Mouse (Mus musculus): Measurements from ENCODE around the gene Mif4gd. TPM values are rescaled to one million over a fixed set of nuclear protein-coding genes. Genes with fewer than 3 reads are reported as not detected.

Gene Mif4gd
- total RNA-seq, 4 experiments from 2014 or later: 16.5 to 22.5 (median 17.9) TPM

GRCm38 (mm10) chr11:115632862-115633261, 20.1 kb upstream of the Mif4gd start:
- DNase-seq (ENCODE audit: low spot score in 2 of 2): no peak

- DNase-seq (ENCODE audit: low spot score in 2 of 2): no peak
These were observed 19.5 kb upstream of the Mif4gd start for GRCm38 (mm10) chr11:115632247-115632646.

- DNase-seq (ENCODE audit: low spot score in 2 of 2): no peak
These were observed 18.7 kb upstream of the Mif4gd start for GRCm38 (mm10) chr11:115631505-115631890.

- no peak for DNase-seq (ENCODE audit: low spot score in 2 of 2)
These were observed 18.0 kb upstream of the Mif4gd start for GRCm38 (mm10) chr11:115630532-115631504.

- DNase-seq (ENCODE audit: low spot score in 2 of 2): no peak
These were observed 17.2 kb upstream of the Mif4gd start for GRCm38 (mm10) chr11:115629734-115630531.

GRCm38 (mm10) chr11:115628465-115629101, 15.8 kb upstream of the Mif4gd start:
- no peak for DNase-seq (ENCODE audit: low spot score in 2 of 2)

- DNase-seq (ENCODE audit: low spot score in 2 of 2): peak; percentile 99 to 100
These were observed 15.1 kb upstream of the Mif4gd start, which contains the start of gene Slc25a19 for GRCm38 (mm10) chr11:115627705-115628464. Gene Slc25a19 (minus strand): TSS chr11:115628295.

- no peak for DNase-seq (ENCODE audit: low spot score in 2 of 2)
These were observed 14.3 kb upstream of the Mif4gd start for GRCm38 (mm10) chr11:115626824-115627616.

GRCm38 (mm10) chr11:115625877-115626276, 13.1 kb upstream of the Mif4gd start:
- no peak for DNase-seq (ENCODE audit: low spot score in 2 of 2)

- no peak for DNase-seq (ENCODE audit: low spot score in 2 of 2)
These were observed 10.8 kb upstream of the Mif4gd start for GRCm38 (mm10) chr11:115623487-115624070.

GRCm38 (mm10) chr11:115619949-115620348, 7.2 kb upstream of the Mif4gd start:
- no peak for DNase-seq (ENCODE audit: low spot score in 2 of 2)

GRCm38 (mm10) chr11:115618732-115619516, 6.2 kb upstream of the Mif4gd start:
- DNase-seq (ENCODE audit: low spot score in 2 of 2): no peak

GRCm38 (mm10) chr11:115618001-115618400, 5.2 kb upstream of the Mif4gd start:
- no peak for DNase-seq (ENCODE audit: low spot score in 2 of 2)

GRCm38 (mm10) chr11:115616893-115617292, 4.1 kb upstream of the Mif4gd start:
- no peak for DNase-seq (ENCODE audit: low spot score in 2 of 2)

GRCm38 (mm10) chr11:115616371-115616770, 3.6 kb upstream of the Mif4gd start:
- DNase-seq (ENCODE audit: low spot score in 2 of 2): no peak

- DNase-seq (ENCODE audit: low spot score in 2 of 2): no peak
These were observed 3.1 kb upstream of the Mif4gd start for GRCm38 (mm10) chr11:115615875-115616274.

GRCm38 (mm10) chr11:115615108-115615825, 2.5 kb upstream of the Mif4gd start:
- DNase-seq (ENCODE audit: low spot score in 2 of 2): no peak

Data from layer of hippocampus, adult 8-10 months (tissue).